Mouse (Mus musculus) stomach, embryonic 14.5 days (tissue): ENCODE data around the gene Krt82. TPM values are rescaled to one million over a fixed set of nuclear protein-coding genes. Genes with fewer than 3 reads are reported as not detected.

Experiments
- ATAC-seq: fragments of 200-750 bp; cut with Nextera tagmentation; 2 replicates; pipeline ENCODE4 v1.8.0; 2017; ENCODE audit warnings: low read depth, moderate TSS enrichment; ENCODE audit not compliant: insufficient number of reproducible peaks, insufficient read depth, low FRiP score
- H3K27ac ChIP-seq: fragments of 300-500 bp; sonication (generic); 2 replicates; pipeline ENCODE4 v1.5.1; 2014; ENCODE audit warnings: mild to moderate bottlenecking, low read length, moderate library complexity, mixed read lengths
- H3K27me3 ChIP-seq: fragments of 300-500 bp; sonication (generic); 2 replicates; pipeline ENCODE4 v1.6.1; 2014; ENCODE audit warnings: low read length, control low read depth, mixed read lengths; ENCODE audit not compliant: control insufficient read depth, insufficient read depth
- H3K36me3 ChIP-seq: fragments of 300-500 bp; sonication (generic); 2 replicates; pipeline ENCODE4 v1.6.1; 2014; ENCODE audit warnings: mild to moderate bottlenecking, control low read depth, low read length, moderate library complexity, mixed read lengths; ENCODE audit not compliant: control insufficient read depth, insufficient read depth
- H3K4me1 ChIP-seq: fragments of 300-500 bp; sonication (generic); 2 replicates; pipeline ENCODE4 v1.6.1; 2014; ENCODE audit warnings: low read length, control low read depth, mixed read lengths; ENCODE audit not compliant: control insufficient read depth, insufficient read depth
- H3K4me2 ChIP-seq: fragments of 300-500 bp; sonication (generic); replicated peaks from 2 replicates; pipeline ENCODE4 v1.6.1; 2014; ENCODE audit warnings: low read depth, low read length, control low read depth
- H3K4me3 ChIP-seq: fragments of 300-500 bp; sonication (generic); 2 replicates; pipeline ENCODE4 v1.5.1; 2014; ENCODE audit warnings: low read depth, low read length, control low read depth
- H3K9ac ChIP-seq: fragments of 300-500 bp; sonication (generic); replicated peaks from 2 replicates; pipeline ENCODE4 v1.6.1; 2014; ENCODE audit warnings: low read depth, mild to moderate bottlenecking, control low read depth, low read length, moderate library complexity, mixed read lengths
- H3K9me3 ChIP-seq: fragments of 300-500 bp; sonication (generic); 2 replicates; pipeline ENCODE4 v1.6.1; 2016; ENCODE audit warnings: low read depth, low read length, control low read depth; ENCODE audit not compliant: control insufficient read depth
- WGBS: fragments of 180-500 bp; shearing (Covaris S2); extraction: QIAGEN DNeasy Blood & Tissue Kit; methylation state at CpG from one replicate; pipeline ENCODE4 v1.1.7; 2014; 5-methylcytosine and 5-hydroxymethylcytosine counted together
- polyA plus RNA-seq: library from polyadenylated mRNA; unstranded; fragments of >200 nt; fragmentation: Nextera tagmentation; extraction: Ambion mirVana; gene quantifications from 2 replicates; pipeline ENCODE4 v1.2.1, GENCODE M21; 2014

The Krt82 gene
- polyA plus RNA-seq, 1 experiment from 2014 or later, result not detected

GRCm38 (mm10) chr15:101506896-101507758, 43.3 kb downstream of the Krt82 start:
- H3K27ac ChIP-seq, result no peak overlapping the region
- H3K36me3 ChIP-seq, result no peaks in the 10 kb centered on the region
- H3K9ac ChIP-seq, result no peak overlapping the region
- H3K9me3 ChIP-seq, result no peaks in the 10 kb centered on the region
- 46% methylated on average over 14 of the region's 14 CpGs for WGBS
- H3K4me1 ChIP-seq, result no peaks in the 10 kb centered on the region
- H3K4me3 ChIP-seq, result no peak overlapping the region
- no peak for ATAC-seq
- H3K27me3 ChIP-seq, result no peaks in the 10 kb centered on the region
- no peak overlapping the region for H3K4me2 ChIP-seq

GRCm38 (mm10) chr15:101497181-101497580, 53.3 kb downstream of the Krt82 start:
- Histone ChIP-seq H3K27ac (no peak overlapping the region), H3K27me3 (no peaks in the 10 kb centered on the region), H3K4me2 (no peak overlapping the region), H3K4me3 (no peak overlapping the region), H3K36me3 (no peaks in the 10 kb centered on the region), H3K9ac (no peak overlapping the region), H3K4me1 (peaks cover 5% of the 10 kb centered on the region), H3K9me3 (no peaks in the 10 kb centered on the region)
- WGBS, result 55% methylated on average over 2 of the region's 2 CpGs
- ATAC-seq, result no peak

GRCm38 (mm10) chr15:101495266-101495665, 55.2 kb downstream of the Krt82 start:
- WGBS, result 76% methylated on average over 8 of the region's 8 CpGs
- Histone ChIP-seq H3K27ac (no peak overlapping the region), H3K9ac (no peak overlapping the region), H3K36me3 (no peaks in the 10 kb centered on the region), H3K4me1 (peaks cover 5% of the 10 kb centered on the region), H3K4me2 (no peak overlapping the region), H3K4me3 (no peak overlapping the region), H3K9me3 (no peaks in the 10 kb centered on the region), H3K27me3 (no peaks in the 10 kb centered on the region)
- no peak for ATAC-seq

GRCm38 (mm10) chr15:101494203-101494602, 56.3 kb downstream of the Krt82 start:
- H3K4me2 ChIP-seq, result no peak overlapping the region
- no peak overlapping the region for H3K4me3 ChIP-seq
- 69% methylated on average over 1 of the region's 1 CpGs for WGBS
- ATAC-seq, result no peak
- H3K4me1 ChIP-seq, result peaks cover 5% of the 10 kb centered on the region
- H3K9me3 ChIP-seq, result no peaks in the 10 kb centered on the region
- H3K27me3 ChIP-seq, result no peaks in the 10 kb centered on the region
- no peak overlapping the region for H3K27ac ChIP-seq
- H3K9ac ChIP-seq, result no peak overlapping the region
- H3K36me3 ChIP-seq, result no peaks in the 10 kb centered on the region

- no peak overlapping the region for H3K4me3 ChIP-seq
- no peak for ATAC-seq
- no peak overlapping the region for H3K27ac ChIP-seq
- H3K4me1 ChIP-seq, result peaks cover 5% of the 10 kb centered on the region
- H3K36me3 ChIP-seq, result no peaks in the 10 kb centered on the region
- H3K27me3 ChIP-seq, result no peaks in the 10 kb centered on the region
- no peak overlapping the region for H3K4me2 ChIP-seq
- H3K9ac ChIP-seq, result no peak overlapping the region
- 95% methylated on average over 6 of the region's 6 CpGs for WGBS
- H3K9me3 ChIP-seq, result no peaks in the 10 kb centered on the region
Measured at GRCm38 (mm10) chr15:101493713-101494112, 56.8 kb downstream of the Krt82 start.

- no peaks in the 10 kb centered on the region for H3K36me3 ChIP-seq
Measured at GRCm38 (mm10) chr15:101492718-101493117, 57.7 kb downstream of the Krt82 start.

GRCm38 (mm10) chr15:101491431-101491830, 59.0 kb downstream of the Krt82 start, which contains the start of gene Krt83:
TSS of gene Krt83 (minus strand) at chr15:101491512.
- no peak for ATAC-seq
- Histone ChIP-seq H3K27ac (no peak within 1 kb of the TSS), H3K36me3 (no peaks in the 10 kb centered on the region), H3K4me2 (no peak within 1 kb of the TSS), H3K9me3 (no peaks in the 10 kb centered on the region), H3K9ac (no peak within 1 kb of the TSS), H3K4me1 (peaks cover 5% of the 10 kb centered on the region), H3K27me3 (no peaks in the 10 kb centered on the region), H3K4me3 (no peak within 1 kb of the TSS)
- 82% methylated on average over 6 of the region's 6 CpGs for WGBS

More at GRCm38 (mm10) chr15:101492718-101493117, 57.7 kb downstream of the Krt82 start:
- no peak overlapping the region for H3K9ac ChIP-seq
- no peak overlapping the region for H3K27ac ChIP-seq
- H3K27me3 ChIP-seq, result no peaks in the 10 kb centered on the region
- H3K4me1 ChIP-seq, result peaks cover 5% of the 10 kb centered on the region
- H3K4me3 ChIP-seq, result no peak overlapping the region
- WGBS, result 37% methylated on average over 8 of the region's 8 CpGs
- H3K9me3 ChIP-seq, result no peaks in the 10 kb centered on the region
- ATAC-seq, result no peak
- H3K4me2 ChIP-seq, result no peak overlapping the region
